Comparison of ENCODE assay signal across 1 mouse cellular context in the genomic region with DNA sequence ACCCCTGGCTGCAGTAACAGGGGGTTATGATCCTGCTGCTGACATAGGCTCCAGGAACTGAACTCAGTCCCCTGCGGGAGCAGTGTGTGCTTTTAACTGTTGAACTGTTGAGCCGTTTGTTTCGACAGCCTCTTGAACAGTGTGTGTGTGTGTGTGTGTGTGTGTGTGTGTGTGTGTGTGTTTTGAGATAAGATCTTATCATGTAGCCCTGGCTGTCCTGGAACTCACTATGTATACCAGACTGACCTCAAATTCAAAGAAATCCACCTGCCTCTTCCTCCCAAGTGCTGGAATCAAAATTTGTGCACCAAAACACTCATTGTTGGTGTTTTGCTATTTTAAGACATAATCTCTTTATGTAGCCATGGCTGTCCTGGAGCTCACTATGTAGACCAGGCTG.
A peak's percentile ranks its signal among the peaks of the same experiment; 100 is the strongest.
TF ChIP-seq lines count a peak whose summit lies in the region.

No protein-coding gene starts in this region.

TF ChIP-seq in MEL, 35 proteins besides CTCF, POLR2A, EP300 and RAD21:
- TF ChIP-seq TCF12 (IDR thresholded peaks at IDR 0.05; ENCODE audit: low read depth, low read length) (peak; percentile 37; the same call in 1 of the 2 replicates), MYB (IDR thresholded peaks at IDR 0.05; ENCODE audit: low read depth, low read length) (peak; percentile 56; the same call in 1 of the 2 replicates), GATA1 (IDR thresholded peaks at IDR 0.05; ENCODE audit: low read depth, low read length) (peak; percentile 68), HCFC1 (IDR thresholded peaks at IDR 0.05; ENCODE audit: low read depth, low read length) (no peak)
